ENCODE assay signal across 7 mouse cellular contexts in genomic region chr13:115090069-115090976, GRCm38 (mm10). TPM values are rescaled to one million over a fixed set of nuclear protein-coding genes. Genes with fewer than 3 reads are reported as not detected.
A peak's percentile ranks its signal among the peaks of the same experiment; 100 is the strongest.
DNase-seq lines count a peak whose midpoint lies in the region; ATAC-seq and TF ChIP-seq lines count a peak whose summit lies in the region.

Pelo (minus strand) TSS chr13:115090186.

- H3K9ac ChIP-seq in intestine, postnatal 0 days (ENCODE audit: low read depth, low read length): peak within 1 kb of the TSS; percentile 72
- peak within 1 kb of the TSS; percentile 65 for H3K9ac ChIP-seq in midbrain, embryonic 12.5 days (replicated peaks)

- ATAC-seq in intestine, postnatal 0 days: peak; percentile 95
- ATAC-seq in midbrain, embryonic 12.5 days (ENCODE audit: low FRiP score, low read depth): peak; percentile 97

- peaks cover 11% of the 10 kb centered on the region for H3K36me3 ChIP-seq in intestine, postnatal 0 days (ENCODE audit: control insufficient read depth, insufficient read depth)
- peaks cover 23% of the 10 kb centered on the region for H3K36me3 ChIP-seq in midbrain, embryonic 12.5 days
- H3K36me3 ChIP-seq in small intestine, adult 2 months (ENCODE audit: control insufficient read depth, insufficient read depth, low read length): peaks cover 9% of the 10 kb centered on the region

- TF ChIP-seq POLR2A in small intestine, adult 2 months (IDR thresholded peaks at IDR 0.05; ENCODE audit: low read depth, low read length): peak; percentile 54

- peak within 1 kb of the TSS; percentile 84 for H3K4me2 ChIP-seq in intestine, postnatal 0 days (replicated peaks; ENCODE audit: low read depth)
- peak within 1 kb of the TSS; percentile 95 for H3K4me2 ChIP-seq in midbrain, embryonic 12.5 days (replicated peaks)

- peak within 1 kb of the TSS; percentile 63 for H3K27ac ChIP-seq in intestine, postnatal 0 days (ENCODE audit: low read depth, low read length)
- H3K27ac ChIP-seq in midbrain, embryonic 12.5 days (replicated peaks): peak within 1 kb of the TSS; percentile 42
- peak within 1 kb of the TSS; percentile 79 for H3K27ac ChIP-seq in small intestine, adult 2 months (ENCODE audit: insufficient read depth, low read depth, low read length)

- H3K4me1 ChIP-seq in intestine, postnatal 0 days (replicated peaks; ENCODE audit: control insufficient read depth, insufficient read depth, low read length): no peaks in the 10 kb centered on the region
- peaks cover 12% of the 10 kb centered on the region for H3K4me1 ChIP-seq in midbrain, embryonic 12.5 days
- peaks cover 18% of the 10 kb centered on the region for H3K4me1 ChIP-seq in small intestine, adult 2 months (ENCODE audit: control insufficient read depth, insufficient read depth, insufficient read length, low read length)

- peak; percentile 95 for DNase-seq in adrenal gland, adult 8-10 months
- DNase-seq in embryo, embryonic 9.5 days (ENCODE audit: extremely low spot score): peak; percentile 89
- DNase-seq in gonadal fat pad, adult 2 months (ENCODE audit: low read depth): no peak
- peak; percentile 95 for DNase-seq in left cerebral cortex, postnatal 4 days

- TF ChIP-seq CTCF in intestine, postnatal 0 days (IDR thresholded peaks at IDR 0.05; ENCODE audit: low read depth): peak; percentile 8; the same call in 1 of the 2 replicates
- no peak for TF ChIP-seq CTCF in small intestine, adult 2 months (IDR thresholded peaks at IDR 0.05; ENCODE audit: extremely low read depth, insufficient read length, insufficient replicate concordance, low read depth, low read length)

- peak within 1 kb of the TSS; percentile 46 for H3K4me3 ChIP-seq in intestine, postnatal 0 days (ENCODE audit: low read depth, low read length)
- peak within 1 kb of the TSS; percentile 75 for H3K4me3 ChIP-seq in midbrain, embryonic 12.5 days
- H3K4me3 ChIP-seq in small intestine, adult 2 months (ENCODE audit: low read depth, low read length): peak within 1 kb of the TSS; percentile 71

- no peaks in the 10 kb centered on the region for H3K27me3 ChIP-seq in intestine, postnatal 0 days (replicated peaks; ENCODE audit: control insufficient read depth, insufficient read depth, low read length)
- peaks cover 4% of the 10 kb centered on the region for H3K27me3 ChIP-seq in midbrain, embryonic 12.5 days
- no peaks in the 10 kb centered on the region for H3K27me3 ChIP-seq in small intestine, adult 2 months (ENCODE audit: control insufficient read depth, insufficient read depth, low read length)

- intact Hi-C loops in left cerebral cortex, postnatal 4 days (cut with DNase I): no loop called here

- no peaks in the 10 kb centered on the region for H3K9me3 ChIP-seq in intestine, postnatal 0 days (ENCODE audit: control insufficient read depth)
- H3K9me3 ChIP-seq in midbrain, embryonic 12.5 days: peaks cover 4% of the 10 kb centered on the region; the same call in 1 of the 2 replicates

- under 1% methylated on average over 60 of the region's 60 CpGs for WGBS in intestine, postnatal 0 days
- under 1% methylated on average over 60 of the region's 60 CpGs for WGBS in midbrain, embryonic 12.5 days
- under 1% methylated on average over 60 of the region's 60 CpGs for WGBS in small intestine, adult 2 months

RNA-seq across cellular contexts. Expression of gene Pelo, which starts in this region (rescaled TPM):
- total RNA-seq in adrenal gland, adult 8-10 months (2022): 10 to 100 TPM; 23.6 to 29.1 (median 27.1) TPM
- 26.4 and 26.8 TPM in 2 replicates for polyA plus RNA-seq in gonadal fat pad, adult 2 months (2012; rRNA removed)
- 4.8 and 5.3 TPM in 2 replicates for polyA plus RNA-seq in intestine, postnatal 0 days (2015; fragmentation: Nextera tagmentation; extraction: Ambion mirVana)
- total RNA-seq in left cerebral cortex, postnatal 4 days (2021): 10 to 100 TPM; 20.4 to 22.0 TPM
- polyA plus RNA-seq in midbrain, embryonic 12.5 days (2016; fragmentation: Nextera tagmentation; extraction: Ambion mirVana): 2.7 and 4.1 TPM in 2 replicates
- 11.8 and 17.8 TPM in 2 replicates for polyA plus RNA-seq in small intestine, adult 2 months (2012; rRNA removed)
